ENCODE assay signal across 12 mouse cellular contexts in genomic region chr14:45432003-45432402, GRCm38 (mm10). TPM values are rescaled to one million over a fixed set of nuclear protein-coding genes. Genes with fewer than 3 reads are reported as not detected.
DNase-seq lines count a peak whose midpoint lies in the region; ATAC-seq and TF ChIP-seq lines count a peak whose summit lies in the region.
"Had no signal": no experiment of that assay in that cellular context is flagged by ENCODE, and none has a peak within 500 bp of the region (broad histone marks: within the 10 kb centered on the region; RNA-seq: fewer than 3 reads in every experiment).

No protein-coding gene starts in this region.

- H3K9ac ChIP-seq in liver, embryonic 14.5 days (replicated peaks), result no peak overlapping the region
- H3K9ac ChIP-seq: liver, embryonic 13.5 days had no signal

- no peak for TF ChIP-seq POLR2A in small intestine, adult 2 months (IDR thresholded peaks at IDR 0.05; ENCODE audit: low read depth, low read length)

- no peak overlapping the region for H3K4me2 ChIP-seq in liver, embryonic 14.5 days (ENCODE audit: low read depth)
- H3K4me2 ChIP-seq: liver, embryonic 13.5 days; midbrain, embryonic 11.5 days had no signal

- peaks cover 6% of the 10 kb centered on the region for H3K9me3 ChIP-seq in liver, embryonic 14.5 days (ENCODE audit: control insufficient read depth, low read length)
- peaks cover 16% of the 10 kb centered on the region for H3K9me3 ChIP-seq in G1E (replicated peaks)

- H3K27me3 ChIP-seq in liver, embryonic 14.5 days (ENCODE audit: control insufficient read depth, insufficient read depth, low read length), result no peaks in the 10 kb centered on the region
- H3K27me3 ChIP-seq in G1E (ENCODE audit: insufficient read depth, low read length), result no peaks in the 10 kb centered on the region
- H3K27me3 ChIP-seq in small intestine, adult 2 months (ENCODE audit: control insufficient read depth, insufficient read depth, low read length), result no peaks in the 10 kb centered on the region
- H3K27me3 ChIP-seq: liver, embryonic 13.5 days had no signal

- no peak overlapping the region for H3K4me3 ChIP-seq in liver, embryonic 14.5 days (ENCODE audit: insufficient read depth in 1 of 2, low read depth in 2 of 2, low read length in 2 of 2)
- no peak overlapping the region for H3K4me3 ChIP-seq in G1E (ENCODE audit: low read depth, low read length)
- H3K4me3 ChIP-seq in small intestine, adult 2 months (ENCODE audit: low read depth, low read length), result no peak overlapping the region
- H3K4me3 ChIP-seq: erythroblast, embryonic 14.5 days; liver, embryonic 13.5 days had no signal

- ATAC-seq in liver, embryonic 14.5 days (ENCODE audit: insufficient read depth), result no peak
- no peak for ATAC-seq in G1E (ENCODE audit: extremely low read depth, insufficient number of reproducible peaks, low FRiP score, poor library complexity, severe bottlenecking)
- ATAC-seq in monocyte, adult 5-6 weeks (replicated peaks; ENCODE audit: insufficient number of reproducible peaks, low FRiP score, low TSS enrichment, poor library complexity, severe bottlenecking), result no peak

- H3K36me3 ChIP-seq in liver, embryonic 14.5 days (replicated peaks; ENCODE audit: control insufficient read depth, insufficient read depth, low read depth), result no peaks in the 10 kb centered on the region
- no peaks in the 10 kb centered on the region for H3K36me3 ChIP-seq in G1E (replicated peaks)
- no peaks in the 10 kb centered on the region for H3K36me3 ChIP-seq in small intestine, adult 2 months (ENCODE audit: control insufficient read depth, insufficient read depth, low read length)
- H3K36me3 ChIP-seq: liver, embryonic 13.5 days had no signal

- H3K4me1 ChIP-seq in liver, embryonic 14.5 days (replicated peaks; ENCODE audit: control insufficient read depth in 2 of 2, insufficient read depth in 2 of 2, low read length in 1 of 2), result no peaks in the 10 kb centered on the region
- peaks cover 13% of the 10 kb centered on the region for H3K4me1 ChIP-seq in G1E (ENCODE audit: insufficient read depth, low read depth, low read length)
- no peaks in the 10 kb centered on the region for H3K4me1 ChIP-seq in small intestine, adult 2 months (ENCODE audit: control insufficient read depth, insufficient read depth, insufficient read length, low read length)
- H3K4me1 ChIP-seq: liver, embryonic 13.5 days had no signal

- 52% methylated on average over 4 of the region's 4 CpGs for WGBS in liver, embryonic 14.5 days (ENCODE audit: insufficient replicate concordance)
- WGBS in small intestine, adult 2 months, result 74% methylated on average over 4 of the region's 4 CpGs

- TF ChIP-seq EP300 in liver, embryonic 14.5 days (IDR thresholded peaks at IDR 0.05; ENCODE audit: low read depth), result no peak

- H3K27ac ChIP-seq in liver, embryonic 14.5 days, result no peak overlapping the region
- no peak overlapping the region for H3K27ac ChIP-seq in small intestine, adult 2 months (ENCODE audit: insufficient read depth, low read depth, low read length)
- H3K27ac ChIP-seq: liver, embryonic 13.5 days had no signal

- peak; percentile 86 for TF ChIP-seq CTCF in liver, embryonic 14.5 days (IDR thresholded peaks at IDR 0.05; ENCODE audit: low read depth)
- TF ChIP-seq CTCF in G1E (IDR thresholded peaks at IDR 0.05; ENCODE audit: low read depth, low read length), result peak; percentile 70
- TF ChIP-seq CTCF in small intestine, adult 2 months (IDR thresholded peaks at IDR 0.05; ENCODE audit: extremely low read depth, insufficient read length, insufficient replicate concordance, low read depth, low read length), result peak; percentile 61; the same call in 1 of the 2 replicates

- peak; percentile 6 to 41 for DNase-seq in cerebellum, postnatal 14 days
- DNase-seq in cerebellum, adult 11 months, result no peak
- no peak for DNase-seq in liver, embryonic 14.5 days (ENCODE audit: low read depth in 3 of 3, low spot score in 3 of 3)
- DNase-seq in liver (no peak), G1E (ENCODE audit: low spot score) (no peak)
- no peak for DNase-seq in layer of hippocampus, adult 9-11 months
- DNase-seq: adrenal gland, postnatal 10 days; liver, embryonic 13.5 days had no signal

RNA-seq across cellular contexts. Expression of gene Gnpnat1, which starts 27.3 kb away (rescaled TPM):
- 5.4 and 8.9 TPM in 2 replicates for polyA plus RNA-seq in liver, embryonic 14.5 days (2012; rRNA removed)
- 30.4 and 31.0 TPM in 2 replicates for polyA plus RNA-seq in liver, embryonic 14.5 days (2014; fragmentation: Nextera tagmentation; extraction: Ambion mirVana)
- total RNA-seq in G1E (2014; fragmentation: Nextera tagmentation) (35.2 and 38.5 TPM in 2 replicates), G1E (2017) (20.2 and 20.9 TPM in 2 replicates)
- 4.8 and 6.2 TPM in 2 replicates for polyA plus RNA-seq in G1E (2012)
- polyA plus RNA-seq in small intestine, adult 2 months (2012; rRNA removed), result 0.79 and 1.2 TPM in 2 replicates
- 29.9 to 73.9 TPM (median 51.6 TPM) in 3 replicates for total RNA-seq in monocyte, adult 5-6 weeks (2017)
- polyA plus RNA-seq: erythroblast, embryonic 14.5 days had no signal

Comparison
In these comparisons a context has a peak if more than half of its experiments do, and no peak if none do; other contexts are left out.
1. DNase-seq: peak in cerebellum, postnatal 14 days (2 of 2); none in cerebellum, adult 11 months (single experiment), liver, embryonic 14.5 days (0 of 3), liver (single experiment), G1E (single experiment) and layer of hippocampus, adult 9-11 months (single experiment).
2. Peak in every context shown above with its lines, with median percentiles within 50 percentile points of each other: CTCF ChIP-seq.